In genomic region chr4:148971613-148972242, GRCm38 (mm10) we compare ENCODE assay signal across 14 mouse cellular contexts.
DNase-seq lines count a peak whose midpoint lies in the region; ATAC-seq and TF ChIP-seq lines count a peak whose summit lies in the region.
"Had no signal": no experiment of that assay in that cellular context is flagged by ENCODE, and none has a peak within 500 bp of the region (broad histone marks: within the 10 kb centered on the region; RNA-seq: fewer than 3 reads in every experiment).

No protein-coding gene starts in this region.

- no peaks in the 10 kb centered on the region for H3K36me3 ChIP-seq in kidney, embryonic 15.5 days
- H3K36me3 ChIP-seq in lung, postnatal 0 days (ENCODE audit: insufficient read depth, low read length), result peaks cover 2% of the 10 kb centered on the region; the same call in 1 of the 2 replicates
- H3K36me3 ChIP-seq in embryonic facial prominence, embryonic 14.5 days (ENCODE audit: control insufficient read depth, insufficient read depth, low read length), result no peaks in the 10 kb centered on the region

- peaks cover 74% of the 10 kb centered on the region for H3K4me1 ChIP-seq in kidney, embryonic 15.5 days
- no peaks in the 10 kb centered on the region for H3K4me1 ChIP-seq in lung, postnatal 0 days (ENCODE audit: insufficient read depth, low read depth, low read length)
- H3K4me1 ChIP-seq in embryonic facial prominence, embryonic 14.5 days (ENCODE audit: control insufficient read depth, insufficient read depth, low read length), result peaks cover 14% of the 10 kb centered on the region; the same call in 1 of the 2 replicates

- ATAC-seq in kidney, embryonic 15.5 days (replicated peaks; ENCODE audit: low FRiP score), result no peak
- ATAC-seq in lung, postnatal 0 days, result peak; percentile 25; the same call in 1 of the 2 replicates
- peak; percentile 56 for ATAC-seq in embryonic facial prominence, embryonic 14.5 days (ENCODE audit: low read depth)
- no peak for ATAC-seq in cerebellum, adult (ENCODE audit: insufficient number of reproducible peaks, low FRiP score, low TSS enrichment)
- ATAC-seq: inflammation-experienced regulatory T-cells, adult 6 months had no signal

- no peak overlapping the region for H3K4me2 ChIP-seq in kidney, embryonic 15.5 days
- no peak overlapping the region for H3K4me2 ChIP-seq in lung, postnatal 0 days (replicated peaks; ENCODE audit: low read depth, low read length)
- no peak overlapping the region for H3K4me2 ChIP-seq in embryonic facial prominence, embryonic 14.5 days (ENCODE audit: low read depth, low read length)

- peak; percentile 26 for DNase-seq in gastrocnemius, adult 2 months
- DNase-seq in gastrocnemius, adult 8-10 months (ENCODE audit: low spot score in 2 of 2), result no peak
- no peak for DNase-seq in kidney, postnatal 14 days
- DNase-seq in lung, postnatal 0 days (ENCODE audit: low spot score), result no peak
- DNase-seq in lung, postnatal 25 days (ENCODE audit: low spot score), result no peak
- DNase-seq in embryonic facial prominence, embryonic 14.5 days (ENCODE audit: low spot score), result peak; percentile 52
- DNase-seq: cerebellum, adult 11 months; lung, postnatal 36 days; right cerebral cortex, postnatal 25 days; thymus, postnatal 25 days had no signal

- no peak overlapping the region for H3K27ac ChIP-seq in gastrocnemius, adult 2 months
- H3K27ac ChIP-seq in kidney, embryonic 15.5 days, result peak overlapping the region; percentile 29
- H3K27ac ChIP-seq in lung, postnatal 0 days (ENCODE audit: low read length), result no peak overlapping the region
- H3K27ac ChIP-seq in embryonic facial prominence, embryonic 14.5 days (replicated peaks; ENCODE audit: low read depth, low read length), result no peak overlapping the region

- no peaks in the 10 kb centered on the region for H3K27me3 ChIP-seq in kidney, embryonic 15.5 days
- H3K27me3 ChIP-seq in lung, postnatal 0 days (replicated peaks; ENCODE audit: insufficient read depth, low read length), result no peaks in the 10 kb centered on the region
- no peaks in the 10 kb centered on the region for H3K27me3 ChIP-seq in embryonic facial prominence, embryonic 14.5 days (replicated peaks; ENCODE audit: control insufficient read depth, insufficient read depth, low read length)

- intact Hi-C loops in gastrocnemius, adult 2 months (cut with DNase I), result no loop called here

- no peak for TF ChIP-seq CTCF in gastrocnemius, adult 2 months (IDR thresholded peaks at IDR 0.05)
- TF ChIP-seq CTCF in lung, postnatal 0 days (IDR thresholded peaks at IDR 0.05), result no peak

- peak overlapping the region; percentile 14; the same call in 1 of the 2 replicates for H3K9ac ChIP-seq in kidney, embryonic 15.5 days
- H3K9ac ChIP-seq in lung, postnatal 0 days (replicated peaks; ENCODE audit: low read depth), result no peak overlapping the region
- no peak overlapping the region for H3K9ac ChIP-seq in embryonic facial prominence, embryonic 14.5 days (ENCODE audit: low read depth, low read length)

- no peak overlapping the region for H3K4me3 ChIP-seq in gastrocnemius, adult 2 months
- no peak overlapping the region for H3K4me3 ChIP-seq in kidney, embryonic 15.5 days (replicated peaks)
- H3K4me3 ChIP-seq in lung, postnatal 0 days (ENCODE audit: low read depth, low read length), result no peak overlapping the region
- no peak overlapping the region for H3K4me3 ChIP-seq in embryonic facial prominence, embryonic 14.5 days (ENCODE audit: low read depth, low read length)
- H3K4me3 ChIP-seq: erythroblast, embryonic 14.5 days had no signal

- 60% methylated on average over 3 of the region's 3 CpGs for whole genome bisulfite sequencing in kidney, embryonic 15.5 days
- 66% methylated on average over 3 of the region's 3 CpGs for WGBS in lung, postnatal 0 days
- 50% methylated on average over 3 of the region's 3 CpGs for WGBS in embryonic facial prominence, embryonic 14.5 days

- no peak for TF ChIP-seq EP300 in lung, postnatal 0 days (IDR thresholded peaks at IDR 0.05)

- no peaks in the 10 kb centered on the region for H3K9me3 ChIP-seq in kidney, embryonic 15.5 days (replicated peaks)
- H3K9me3 ChIP-seq in lung, postnatal 0 days (ENCODE audit: low read length), result no peaks in the 10 kb centered on the region
- no peaks in the 10 kb centered on the region for H3K9me3 ChIP-seq in embryonic facial prominence, embryonic 14.5 days (ENCODE audit: control insufficient read depth, low read length)

Comparison
In these comparisons a context has a peak if more than half of its experiments do, and no peak if none do; other contexts are left out.
1. DNase-seq: peak in gastrocnemius, adult 2 months (single experiment) and embryonic facial prominence, embryonic 14.5 days (single experiment); none in gastrocnemius, adult 8-10 months (0 of 2), kidney, postnatal 14 days (single experiment), lung, postnatal 0 days (single experiment) and lung, postnatal 25 days (single experiment).
2. ATAC-seq: peak in lung, postnatal 0 days (single experiment) and embryonic facial prominence, embryonic 14.5 days (single experiment); none in kidney, embryonic 15.5 days (single experiment) and cerebellum, adult (single experiment).